Mouse (Mus musculus): ENCODE measurements at regions not wholly inside any gene's neighbourhood (a gene's known extent, or its start where the extent isn't known, plus 50 kb on each side); places are given as distances from the start of the nearest gene placed in this dataset.
"Not testable (repeated sequence)": the region's sequence is repeated elsewhere in the genome, so short reads cannot be mapped to it uniquely, and the experiment has no call there.

GRCm38 (mm10) chr13:26959534-26960100, 97.8 kb upstream of the Prl start:
- Histone ChIP-seq H3K4me1 (ENCODE audit: control insufficient read depth, insufficient read depth, low read length) (no peaks in the 10 kb centered on the region), H3K9ac (ENCODE audit: low read depth, low read length) (no peak overlapping the region), H3K27ac (ENCODE audit: low read length) (no peak overlapping the region), H3K4me2 (ENCODE audit: low read depth, low read length) (no peak overlapping the region), H3K36me3 (ENCODE audit: control insufficient read depth, insufficient read depth, low read length) (no peaks in the 10 kb centered on the region), H3K27me3 (replicated peaks; ENCODE audit: control insufficient read depth, insufficient read depth, low read length) (no peaks in the 10 kb centered on the region), H3K9me3 (ENCODE audit: control insufficient read depth, low read length) (no peaks in the 10 kb centered on the region), H3K4me3 (ENCODE audit: low read length) (no peak overlapping the region)
- ATAC-seq = no peak
- WGBS = 78% methylated on average over 4 of the region's 4 CpGs

GRCm38 (mm10) chr13:26960531-26960930, 96.8 kb upstream of the Prl start:
- H3K9me3 ChIP-seq (ENCODE audit: control insufficient read depth, low read length); H3K36me3 ChIP-seq (ENCODE audit: control insufficient read depth, insufficient read depth, low read length); ATAC-seq; H3K27ac ChIP-seq (ENCODE audit: low read length); H3K4me2 ChIP-seq (ENCODE audit: low read depth, low read length); H3K9ac ChIP-seq (ENCODE audit: low read depth, low read length); H3K4me3 ChIP-seq (ENCODE audit: low read length); H3K4me1 ChIP-seq (ENCODE audit: control insufficient read depth, insufficient read depth, low read length); H3K27me3 ChIP-seq (replicated peaks; ENCODE audit: control insufficient read depth, insufficient read depth, low read length): not testable (repeated sequence)

DNA sequence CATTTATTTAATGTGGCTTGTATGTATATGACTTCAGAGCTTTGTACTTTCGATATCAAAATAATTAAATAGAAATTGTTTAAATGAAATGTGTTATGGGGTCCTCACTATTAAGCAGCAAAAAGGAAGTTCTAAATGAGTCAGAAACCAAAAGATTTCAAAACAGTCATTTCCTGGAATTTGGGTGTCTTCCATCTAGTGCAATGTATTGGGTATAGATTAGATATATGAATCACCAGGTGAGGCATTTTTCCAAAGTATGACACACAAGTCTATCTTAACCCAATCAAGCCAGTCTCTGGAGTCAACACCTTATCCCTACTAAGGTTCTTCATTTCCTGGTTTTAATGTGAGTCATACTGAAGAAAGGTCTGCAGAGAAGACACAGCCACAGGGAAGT, 81.3 kb upstream of the Prl start:
- no peaks in the 10 kb centered on the region for H3K27me3 ChIP-seq (replicated peaks; ENCODE audit: control insufficient read depth, insufficient read depth, low read length)

GRCm38 (mm10) chr13:26980475-26980874, 76.9 kb upstream of the Prl start:
- H3K9ac ChIP-seq (ENCODE audit: low read depth, low read length) = no peak overlapping the region
- H3K27ac ChIP-seq (ENCODE audit: low read length) = no peak overlapping the region
- H3K9me3 ChIP-seq (ENCODE audit: control insufficient read depth, low read length) = no peaks in the 10 kb centered on the region
- H3K4me2 ChIP-seq (ENCODE audit: low read depth, low read length) = no peak overlapping the region
- no peak overlapping the region for H3K4me3 ChIP-seq (ENCODE audit: low read length)
- no peaks in the 10 kb centered on the region for H3K27me3 ChIP-seq (replicated peaks; ENCODE audit: control insufficient read depth, insufficient read depth, low read length)
- 74% methylated on average over 1 of the region's 1 CpGs for WGBS
- ATAC-seq = no peak
- H3K36me3 ChIP-seq (ENCODE audit: control insufficient read depth, insufficient read depth, low read length) = no peaks in the 10 kb centered on the region
- H3K4me1 ChIP-seq (ENCODE audit: control insufficient read depth, insufficient read depth, low read length) = no peaks in the 10 kb centered on the region

More for the DNA sequence above, 81.3 kb upstream of the Prl start:
- H3K27ac ChIP-seq (ENCODE audit: low read length) = no peak overlapping the region
- H3K36me3 ChIP-seq (ENCODE audit: control insufficient read depth, insufficient read depth, low read length) = no peaks in the 10 kb centered on the region
- no peaks in the 10 kb centered on the region for H3K9me3 ChIP-seq (ENCODE audit: control insufficient read depth, low read length)
- H3K4me2 ChIP-seq (ENCODE audit: low read depth, low read length) = no peak overlapping the region
- ATAC-seq = no peak
- H3K9ac ChIP-seq (ENCODE audit: low read depth, low read length) = no peak overlapping the region
- WGBS = 97% methylated on average over 1 of the region's 1 CpGs
- H3K4me3 ChIP-seq (ENCODE audit: low read length) = no peak overlapping the region
- no peaks in the 10 kb centered on the region for H3K4me1 ChIP-seq (ENCODE audit: control insufficient read depth, insufficient read depth, low read length)

Measured in intestine, embryonic 16.5 days (tissue).